Mouse (Mus musculus): ENCODE results near the gene Tspan14. TPM values are rescaled to one million over a fixed set of nuclear protein-coding genes. Genes with fewer than 3 reads are reported as not detected.

Gene Tspan14
- total and polyA plus RNA-seq, 2 experiments = 13.3 to 30.4 TPM

DNA sequence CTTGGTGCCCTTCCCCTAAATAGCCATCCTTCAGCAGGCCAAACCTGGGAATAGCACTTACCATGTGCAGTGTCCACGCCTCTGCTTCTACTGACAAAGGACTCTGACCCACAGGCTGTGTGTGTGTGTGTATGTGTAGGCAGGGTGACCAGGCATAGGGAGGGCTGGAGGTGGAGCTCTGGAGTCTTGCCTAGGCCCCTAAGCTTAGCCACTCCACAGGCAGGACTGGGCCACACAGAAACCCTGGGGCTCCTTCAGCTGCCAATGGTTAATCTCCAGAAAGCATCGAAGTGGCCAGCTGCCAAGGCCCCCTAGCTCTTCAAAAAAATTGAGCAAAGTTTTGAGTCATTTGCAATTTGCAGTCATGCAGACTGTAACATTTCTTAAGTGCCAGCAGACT lies 41.5 kb upstream of the Tspan14 start:
- Histone ChIP-seq H3K27ac (replicated peaks; ENCODE audit: insufficient read depth, low read depth, low read length) (no peak overlapping the region), H3K36me3 (ENCODE audit: control insufficient read depth, insufficient read depth, low read length) (no peaks in the 10 kb centered on the region; the same call in 1 of the 2 replicates), H3K4me1 (ENCODE audit: control insufficient read depth, insufficient read depth, low read length) (peaks cover 9% of the 10 kb centered on the region; the same call in 1 of the 2 replicates), H3K4me3 (ENCODE audit: insufficient read depth, low read depth, low read length) (no peak overlapping the region), H3K27me3 (ENCODE audit: control insufficient read depth, insufficient read depth, low read length) (no peaks in the 10 kb centered on the region), H3K9ac (ENCODE audit: low read depth, low read length) (no peak overlapping the region), H3K79me2 (ENCODE audit: control insufficient read depth, insufficient read depth, low read length) (no peaks in the 10 kb centered on the region)
- TF ChIP-seq POLR2A (IDR thresholded peaks at IDR 0.05; ENCODE audit: extremely low read depth, insufficient read depth, low read length) (no peak), CTCF (IDR thresholded peaks at IDR 0.05; ENCODE audit: low read depth, low read length) (no peak)
- DNase-seq (ENCODE audit: extremely low read depth, low read depth, low spot score) = peak; percentile 45
- 36% methylated on average over 2 of the region's 2 CpGs for WGBS

DNA sequence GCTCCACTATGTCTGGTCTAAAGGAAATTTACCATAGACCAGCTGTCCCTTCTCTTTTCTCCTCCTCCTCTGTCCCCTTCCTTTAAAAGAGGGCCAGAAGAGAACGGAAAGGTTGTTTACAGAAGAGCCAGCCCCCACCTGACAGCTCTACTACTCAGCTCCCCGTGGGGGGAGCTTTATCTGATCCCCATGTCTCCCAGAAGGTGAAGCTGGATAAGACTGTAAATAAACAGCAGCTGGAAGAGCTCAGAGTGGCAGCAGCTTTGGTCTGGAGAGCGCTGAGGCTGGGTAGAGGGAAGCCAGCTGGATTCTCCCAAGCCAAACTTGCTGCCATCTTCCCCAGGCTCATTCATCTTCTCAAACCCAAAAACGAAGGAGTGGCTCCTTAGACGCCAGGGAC lies 41.0 kb upstream of the Tspan14 start:
- no peaks in the 10 kb centered on the region for H3K79me2 ChIP-seq (ENCODE audit: control insufficient read depth, insufficient read depth, low read length)
- DNase-seq (ENCODE audit: extremely low read depth, low read depth, low spot score) = no peak
- H3K27ac ChIP-seq (replicated peaks; ENCODE audit: insufficient read depth, low read depth, low read length) = no peak overlapping the region
- H3K4me1 ChIP-seq (ENCODE audit: control insufficient read depth, insufficient read depth, low read length) = peaks cover 7% of the 10 kb centered on the region; the same call in 1 of the 2 replicates
- TF ChIP-seq POLR2A (IDR thresholded peaks at IDR 0.05; ENCODE audit: extremely low read depth, insufficient read depth, low read length) (no peak), CTCF (IDR thresholded peaks at IDR 0.05; ENCODE audit: low read depth, low read length) (no peak)
- H3K4me3 ChIP-seq (ENCODE audit: insufficient read depth, low read depth, low read length) = no peak overlapping the region
- H3K36me3 ChIP-seq (ENCODE audit: control insufficient read depth, insufficient read depth, low read length) = no peaks in the 10 kb centered on the region; the same call in 1 of the 2 replicates
- H3K9ac ChIP-seq (ENCODE audit: low read depth, low read length) = no peak overlapping the region
- H3K27me3 ChIP-seq (ENCODE audit: control insufficient read depth, insufficient read depth, low read length) = no peaks in the 10 kb centered on the region
- 45% methylated on average over 5 of the region's 5 CpGs for WGBS

DNA sequence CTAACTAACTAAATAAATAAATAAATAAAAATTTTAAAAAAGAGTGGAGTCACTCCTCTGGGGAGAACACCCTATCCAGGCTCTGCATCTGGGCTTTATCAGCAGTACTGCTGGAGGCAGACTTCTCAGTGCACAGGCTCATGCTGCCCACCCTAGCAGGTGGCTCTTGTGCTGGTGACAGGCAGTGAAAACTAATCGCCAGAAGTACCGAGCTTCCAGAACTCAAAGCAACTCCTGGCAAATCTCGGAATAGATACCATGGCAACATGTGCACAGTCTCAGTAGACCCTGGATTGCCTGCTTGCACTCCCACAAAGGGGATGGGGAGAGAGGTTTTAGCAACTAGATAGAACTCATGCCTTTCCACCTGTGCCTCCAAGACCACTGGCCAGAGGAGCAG lies 40.3 kb upstream of the Tspan14 start:
- DNase-seq (ENCODE audit: extremely low read depth, low read depth, low spot score) = no peak
- TF ChIP-seq CTCF (IDR thresholded peaks at IDR 0.05; ENCODE audit: low read depth, low read length) = no peak
- no peak for TF ChIP-seq POLR2A (IDR thresholded peaks at IDR 0.05; ENCODE audit: extremely low read depth, insufficient read depth, low read length)
- Histone ChIP-seq H3K79me2 (ENCODE audit: control insufficient read depth, insufficient read depth, low read length) (no peaks in the 10 kb centered on the region), H3K27ac (replicated peaks; ENCODE audit: insufficient read depth, low read depth, low read length) (no peak overlapping the region), H3K4me3 (ENCODE audit: insufficient read depth, low read depth, low read length) (no peak overlapping the region), H3K9ac (ENCODE audit: low read depth, low read length) (no peak overlapping the region), H3K4me1 (ENCODE audit: control insufficient read depth, insufficient read depth, low read length) (peaks cover 4% of the 10 kb centered on the region; the same call in 1 of the 2 replicates), H3K27me3 (ENCODE audit: control insufficient read depth, insufficient read depth, low read length) (no peaks in the 10 kb centered on the region), H3K36me3 (ENCODE audit: control insufficient read depth, insufficient read depth, low read length) (peaks cover 1% of the 10 kb centered on the region; the same call in 1 of the 2 replicates)
- 97% methylated on average over 3 of the region's 3 CpGs for WGBS

DNA sequence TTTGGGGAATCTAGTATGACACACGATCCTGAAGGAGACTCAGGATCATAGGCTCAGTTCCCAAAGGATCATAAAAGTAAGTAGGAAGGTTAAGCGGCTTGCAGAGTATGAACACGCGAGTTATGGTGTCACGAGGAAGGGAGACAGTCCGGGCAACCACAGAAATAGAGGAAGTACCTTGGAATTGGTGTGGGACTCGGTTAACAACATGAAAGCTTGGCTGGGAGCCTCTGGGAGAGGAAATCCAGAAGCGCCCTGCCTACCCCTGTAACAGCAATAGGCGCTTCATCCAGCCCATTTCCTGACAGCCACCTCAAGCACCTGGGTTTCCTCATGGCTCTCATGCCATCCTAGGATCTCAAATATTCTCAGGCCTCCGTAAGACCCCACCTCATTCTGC lies 39.7 kb upstream of the Tspan14 start:
- Histone ChIP-seq H3K27ac (replicated peaks; ENCODE audit: insufficient read depth, low read depth, low read length) (no peak overlapping the region), H3K4me3 (ENCODE audit: insufficient read depth, low read depth, low read length) (no peak overlapping the region), H3K27me3 (ENCODE audit: control insufficient read depth, insufficient read depth, low read length) (no peaks in the 10 kb centered on the region), H3K79me2 (ENCODE audit: control insufficient read depth, insufficient read depth, low read length) (no peaks in the 10 kb centered on the region), H3K9ac (ENCODE audit: low read depth, low read length) (no peak overlapping the region), H3K4me1 (ENCODE audit: control insufficient read depth, insufficient read depth, low read length) (peaks cover 4% of the 10 kb centered on the region; the same call in 1 of the 2 replicates), H3K36me3 (ENCODE audit: control insufficient read depth, insufficient read depth, low read length) (peaks cover 5% of the 10 kb centered on the region; the same call in 1 of the 2 replicates)
- TF ChIP-seq CTCF (IDR thresholded peaks at IDR 0.05; ENCODE audit: low read depth, low read length) (no peak), POLR2A (IDR thresholded peaks at IDR 0.05; ENCODE audit: extremely low read depth, insufficient read depth, low read length) (no peak)
- WGBS = 89% methylated on average over 10 of the region's 10 CpGs
- no peak for DNase-seq (ENCODE audit: extremely low read depth, low read depth, low spot score)

DNA sequence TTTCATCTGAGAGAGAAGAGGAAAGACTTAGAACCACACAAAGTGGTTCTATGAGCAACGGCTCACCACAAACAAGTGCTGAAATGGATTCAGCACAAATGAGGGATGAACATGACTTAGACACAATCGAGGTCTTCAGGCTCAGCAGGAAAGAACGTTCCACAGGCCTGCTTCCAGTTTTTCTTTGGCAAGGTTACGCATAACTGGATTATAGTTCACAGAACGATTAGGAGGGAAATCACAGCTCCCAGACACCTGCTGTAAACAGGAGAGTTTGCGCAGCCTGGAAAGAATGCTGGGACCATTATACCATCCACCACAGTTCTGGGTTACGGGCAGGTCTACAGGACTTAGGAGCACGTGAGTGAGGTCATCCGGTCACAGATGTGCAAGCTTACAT lies 39.1 kb upstream of the Tspan14 start:
- H3K79me2 ChIP-seq (ENCODE audit: control insufficient read depth, insufficient read depth, low read length) = no peaks in the 10 kb centered on the region
- no peak overlapping the region for H3K9ac ChIP-seq (ENCODE audit: low read depth, low read length)
- no peak for TF ChIP-seq POLR2A (IDR thresholded peaks at IDR 0.05; ENCODE audit: extremely low read depth, insufficient read depth, low read length)
- TF ChIP-seq CTCF (IDR thresholded peaks at IDR 0.05; ENCODE audit: low read depth, low read length) = no peak
- 80% methylated on average over 9 of the region's 9 CpGs for WGBS
- no peak overlapping the region for H3K27ac ChIP-seq (replicated peaks; ENCODE audit: insufficient read depth, low read depth, low read length)
- DNase-seq (ENCODE audit: extremely low read depth, low read depth, low spot score) = no peak
- no peak overlapping the region for H3K4me3 ChIP-seq (ENCODE audit: insufficient read depth, low read depth, low read length)
- no peaks in the 10 kb centered on the region for H3K27me3 ChIP-seq (ENCODE audit: control insufficient read depth, insufficient read depth, low read length)
- peaks cover 5% of the 10 kb centered on the region; the same call in 1 of the 2 replicates for H3K36me3 ChIP-seq (ENCODE audit: control insufficient read depth, insufficient read depth, low read length)
- peaks cover 4% of the 10 kb centered on the region; the same call in 1 of the 2 replicates for H3K4me1 ChIP-seq (ENCODE audit: control insufficient read depth, insufficient read depth, low read length)
